30 mouse cellular contexts compared by ENCODE assay signal in genomic region chr16:70079497-70079896, GRCm38 (mm10).
A peak's percentile ranks its signal among the peaks of the same experiment; 100 is the strongest.
DNase-seq lines count a peak whose midpoint lies in the region; ATAC-seq and TF ChIP-seq lines count a peak whose summit lies in the region.
"Had no signal": no experiment of that assay in that cellular context is flagged by ENCODE, and none has a peak within 500 bp of the region (broad histone marks: within the 10 kb centered on the region; RNA-seq: fewer than 3 reads in every experiment).

No protein-coding gene starts in this region.

- DNase-seq in embryonic facial prominence, embryonic 10.5 days (ENCODE audit: low spot score) = no peak
- DNase-seq in left cerebral cortex, adult 2 months (ENCODE audit: extremely low spot score in 1 of 2, low spot score in 2 of 2) = no peak
- no peak for DNase-seq in left cerebral cortex, postnatal 10 days (ENCODE audit: extremely low spot score in 1 of 2, low spot score in 2 of 2)
- peak; percentile 5 for DNase-seq in right cerebral cortex, adult 18-20 months
- no peak for DNase-seq in right cerebral cortex, postnatal 14 days
- no peak for DNase-seq in adrenal gland, postnatal 14 days
- DNase-seq in testis, postnatal 14 days (ENCODE audit: low spot score) = no peak
- DNase-seq: adrenal gland, adult 2 months; cerebellum, adult 11-12 months; cerebellum, postnatal 10 days; gastrocnemius, postnatal 10 days; heart, postnatal 10 days; kidney, adult 9 months; kidney, postnatal 14 days; left cerebral cortex, postnatal 4 days; lung, postnatal 4 days; right cerebral cortex, postnatal 4 days; thymus, adult 2 months; thymus, postnatal 36 days had no signal

- intact Hi-C loops in left cerebral cortex, adult 2 months (cut with DNase I) = loop anchor here (10.0 kb wide), 1 partner anchor 485 kb away; no protein-coding TSS in a partner anchor
- intact Hi-C loops in left cerebral cortex, postnatal 10 days (cut with DNase I) = no loop called here

- no peak overlapping the region for H3K4me3 ChIP-seq in embryonic facial prominence, embryonic 13.5 days
- no peak overlapping the region for H3K4me3 ChIP-seq in embryonic facial prominence, embryonic 10.5 days
- H3K4me3 ChIP-seq in left cerebral cortex, adult 2 months = 0 out of 2 replicates have a peak overlapping the region, but pooled peaks have one; percentile 7
- H3K4me3 ChIP-seq: erythroblast, embryonic 14.5 days; heart, embryonic 13.5 days; megakaryocyte, embryonic 14.5 days; midbrain, embryonic 12.5 days had no signal

- no peak overlapping the region for H3K27ac ChIP-seq in embryonic facial prominence, embryonic 13.5 days
- H3K27ac ChIP-seq in embryonic facial prominence, embryonic 10.5 days (replicated peaks) = no peak overlapping the region
- no peak overlapping the region for H3K27ac ChIP-seq in left cerebral cortex, adult 2 months
- H3K27ac ChIP-seq: heart, embryonic 13.5 days; midbrain, embryonic 12.5 days; stomach, postnatal 0 days had no signal

- no peak overlapping the region for H3K9ac ChIP-seq in embryonic facial prominence, embryonic 13.5 days
- H3K9ac ChIP-seq: heart, embryonic 13.5 days; midbrain, embryonic 12.5 days had no signal

- peak; percentile 22 for TF ChIP-seq CTCF in left cerebral cortex, adult 2 months (IDR thresholded peaks at IDR 0.05)

- H3K4me2 ChIP-seq in embryonic facial prominence, embryonic 13.5 days = peak overlapping the region; percentile 25; the same call in 1 of the 2 replicates
- H3K4me2 ChIP-seq: heart, embryonic 13.5 days; liver, embryonic 11.5 days; midbrain, embryonic 12.5 days had no signal

- 52% methylated on average over 10 of the region's 10 CpGs for WGBS in embryonic facial prominence, embryonic 13.5 days
- 89% methylated on average over 10 of the region's 10 CpGs for WGBS in embryonic facial prominence, embryonic 10.5 days

- H3K27me3 ChIP-seq in embryonic facial prominence, embryonic 13.5 days = no peaks in the 10 kb centered on the region
- no peaks in the 10 kb centered on the region for H3K27me3 ChIP-seq in embryonic facial prominence, embryonic 10.5 days (replicated peaks; ENCODE audit: low read depth, poor library complexity, severe bottlenecking)
- H3K27me3 ChIP-seq: CH12.LX; heart, embryonic 13.5 days; megakaryocyte, embryonic 14.5 days; midbrain, embryonic 12.5 days had no signal

- H3K36me3 ChIP-seq in embryonic facial prominence, embryonic 13.5 days = no peaks in the 10 kb centered on the region
- H3K36me3 ChIP-seq in embryonic facial prominence, embryonic 10.5 days (replicated peaks) = no peaks in the 10 kb centered on the region
- H3K36me3 ChIP-seq: heart, embryonic 13.5 days; midbrain, embryonic 12.5 days had no signal

- H3K4me1 ChIP-seq in embryonic facial prominence, embryonic 13.5 days = peaks cover 5% of the 10 kb centered on the region
- no peaks in the 10 kb centered on the region for H3K4me1 ChIP-seq in embryonic facial prominence, embryonic 10.5 days
- H3K4me1 ChIP-seq: heart, embryonic 13.5 days; megakaryocyte, embryonic 14.5 days; midbrain, embryonic 12.5 days had no signal

- ATAC-seq in embryonic facial prominence, embryonic 13.5 days (ENCODE audit: insufficient number of reproducible peaks, insufficient read depth, low FRiP score, low TSS enrichment, low read depth) = no peak
- ATAC-seq: activated CD4-positive, CD25-positive, alpha-beta regulatory T cell, adult 4 months; forebrain, embryonic 16.5 days; intestine, postnatal 0 days had no signal

- H3K9me3 ChIP-seq in embryonic facial prominence, embryonic 13.5 days = no peaks in the 10 kb centered on the region
- no peaks in the 10 kb centered on the region for H3K9me3 ChIP-seq in embryonic facial prominence, embryonic 10.5 days
- H3K9me3 ChIP-seq: heart, embryonic 13.5 days; midbrain, embryonic 12.5 days had no signal
